Mouse (Mus musculus) ES-E14 (cell line): ENCODE results near the gene 2410137M14Rik.

Source experiments
- CHD2 ChIP-seq: IDR thresholded peaks from 2 replicates; pipeline ENCODE4 v1.6.1; 2014; ENCODE audit warnings: mild to moderate bottlenecking, low read depth, low read length, inconsistent platforms
- HCFC1 ChIP-seq: IDR thresholded peaks from 2 replicates; pipeline ENCODE4 v1.6.1; 2012; ENCODE audit warnings: low read length, inconsistent platforms, borderline replicate concordance; ENCODE audit not compliant: insufficient read depth
- MAFK ChIP-seq: IDR thresholded peaks from 2 replicates; pipeline ENCODE4 v1.6.1; 2014; ENCODE audit warnings: mild to moderate bottlenecking, low read depth, low read length, inconsistent platforms; ENCODE audit not compliant: insufficient read depth
- ZC3H11A ChIP-seq: IDR thresholded peaks from 2 replicates; pipeline ENCODE4 v1.6.1; 2012; ENCODE audit warnings: low read depth, mild to moderate bottlenecking, inconsistent platforms, low read length, borderline replicate concordance
- ZNF384 ChIP-seq: IDR thresholded peaks from 2 replicates; pipeline ENCODE4 v1.6.1; 2012; ENCODE audit warnings: low read depth, low read length, inconsistent platforms

DNA sequence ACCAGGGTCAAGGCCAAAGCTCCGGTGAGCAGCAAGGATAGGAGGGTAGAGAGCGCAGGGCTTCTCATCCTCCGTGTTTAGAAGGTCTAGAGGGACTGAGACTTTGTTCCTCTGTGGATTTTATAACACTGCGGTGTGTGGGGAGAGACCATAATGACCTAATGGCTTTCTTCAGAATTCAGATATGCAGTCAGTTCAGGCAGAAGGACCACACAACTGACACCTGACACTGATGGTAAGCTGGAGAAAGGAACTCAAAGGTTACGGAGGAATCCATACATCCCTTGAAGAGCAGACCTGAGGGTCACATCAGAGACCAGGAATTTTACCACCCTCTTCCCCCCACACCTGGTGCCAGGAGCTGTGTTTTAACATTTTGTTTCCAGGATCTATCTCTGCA is 8.4 kb upstream of the 2410137M14Rik start, which contains the start of gene H2-M5:
- no peak for TF ChIP-seq MAFK
- TF ChIP-seq ZC3H11A = no peak
- no peak for TF ChIP-seq CHD2
- TF ChIP-seq HCFC1 = no peak
- TF ChIP-seq ZNF384 = no peak
